ENCODE assay signal across 8 mouse cellular contexts in genomic region chr4:32906627-32907026, GRCm38 (mm10). TPM values are rescaled to one million over a fixed set of nuclear protein-coding genes. Genes with fewer than 3 reads are reported as not detected.
DNase-seq lines count a peak whose midpoint lies in the region; ATAC-seq and TF ChIP-seq lines count a peak whose summit lies in the region.

No protein-coding gene starts in this region.

- H3K36me3 ChIP-seq in heart, embryonic 12.5 days, result no peaks in the 10 kb centered on the region
- H3K36me3 ChIP-seq in midbrain, embryonic 11.5 days (ENCODE audit: control insufficient read depth, insufficient read depth, low read length), result no peaks in the 10 kb centered on the region

- peak overlapping the region; percentile 22; the same call in 1 of the 2 replicates for H3K4me2 ChIP-seq in heart, embryonic 12.5 days
- no peak overlapping the region for H3K4me2 ChIP-seq in midbrain, embryonic 11.5 days

- H3K9me3 ChIP-seq in heart, embryonic 12.5 days (replicated peaks), result no peaks in the 10 kb centered on the region
- no peaks in the 10 kb centered on the region for H3K9me3 ChIP-seq in midbrain, embryonic 11.5 days (ENCODE audit: control insufficient read depth, low read length)

- WGBS in heart, embryonic 12.5 days, result 41% methylated on average over 6 of the region's 6 CpGs
- WGBS in midbrain, embryonic 11.5 days, result 85% methylated on average over 6 of the region's 6 CpGs

- peak; percentile 95 for DNase-seq in 3T3-L1 (ENCODE audit: low read depth, low spot score)
- peak; percentile 39 to 43 for DNase-seq in B cell, adult 2 months
- peak; percentile 70 to 71 for DNase-seq in layer of hippocampus, adult 2 months (ENCODE audit: low spot score in 2 of 2)
- peak; percentile 69 for DNase-seq in naive thymus-derived CD4-positive, alpha-beta T cell, adult 2 months (ENCODE audit: low read depth)
- DNase-seq in urinary bladder, postnatal 4 days (ENCODE audit: low spot score in 2 of 2), result no peak
- no peak for DNase-seq in midbrain, embryonic 11.5 days (ENCODE audit: low spot score, missing footprints)

- H3K4me3 ChIP-seq in heart, embryonic 12.5 days, result no peak overlapping the region
- H3K4me3 ChIP-seq in layer of hippocampus, adult 2 months, result no peak overlapping the region
- H3K4me3 ChIP-seq in midbrain, embryonic 11.5 days (ENCODE audit: low read depth, low read length), result no peak overlapping the region

- peak overlapping the region; percentile 58 for H3K27ac ChIP-seq in heart, embryonic 12.5 days (ENCODE audit: poor library complexity, severe bottlenecking)
- no peak overlapping the region for H3K27ac ChIP-seq in layer of hippocampus, adult 2 months
- H3K27ac ChIP-seq in midbrain, embryonic 11.5 days (ENCODE audit: low read depth, low read length), result no peak overlapping the region

- H3K9ac ChIP-seq in heart, embryonic 12.5 days, result no peak overlapping the region
- no peak overlapping the region for H3K9ac ChIP-seq in midbrain, embryonic 11.5 days (ENCODE audit: low read length)

- H3K27me3 ChIP-seq in heart, embryonic 12.5 days (replicated peaks), result no peaks in the 10 kb centered on the region
- H3K27me3 ChIP-seq in midbrain, embryonic 11.5 days (ENCODE audit: control insufficient read depth, insufficient read depth, low read length), result no peaks in the 10 kb centered on the region

- ATAC-seq in erythroblast, adult 5-6 weeks (replicated peaks; ENCODE audit: low FRiP score, poor library complexity, severe bottlenecking), result peak; percentile 72
- ATAC-seq in heart, embryonic 12.5 days (ENCODE audit: insufficient number of reproducible peaks, low FRiP score), result peak; percentile 26; the same call in 1 of the 2 replicates
- no peak for ATAC-seq in midbrain, embryonic 11.5 days (ENCODE audit: low FRiP score)

- no peak for TF ChIP-seq CTCF in layer of hippocampus, adult 2 months (conservative IDR thresholded peaks at IDR 0.05)

- H3K4me1 ChIP-seq in heart, embryonic 12.5 days (replicated peaks), result peaks cover 44% of the 10 kb centered on the region
- no peaks in the 10 kb centered on the region for H3K4me1 ChIP-seq in midbrain, embryonic 11.5 days (ENCODE audit: control insufficient read depth, insufficient read depth, low read length)

RNA-seq across cellular contexts. Expression of gene Ankrd6, which starts 44.0 kb away (rescaled TPM):
- total RNA-seq in erythroblast, adult 5-6 weeks (2015; ENCODE audit: low replicate concordance), result 0.77 TPM in 1 of 2 replicates, not detected in the other
- 0.42 and 0.77 TPM in 2 replicates for total RNA-seq in erythroblast, adult 5-6 weeks (2017; ENCODE audit: low replicate concordance)
- 7.0 and 7.7 TPM in 2 replicates for polyA plus RNA-seq in heart, embryonic 12.5 days (2016; fragmentation: Nextera tagmentation; extraction: Ambion mirVana)
- 10 to 100 TPM; 39.6 TPM for total RNA-seq in layer of hippocampus, adult 2 months (2021)
- 33.2 and 37.3 TPM in 2 replicates for polyA plus RNA-seq in midbrain, embryonic 11.5 days (2014; fragmentation: Nextera tagmentation; extraction: Ambion mirVana)

Comparison
In these comparisons a context has a peak if more than half of its experiments do, and no peak if none do; other contexts are left out.
1. DNase-seq: peak in 3T3-L1 (single experiment), B cell, adult 2 months (2 of 2), layer of hippocampus, adult 2 months (2 of 2) and naive thymus-derived CD4-positive, alpha-beta T cell, adult 2 months (single experiment); none in urinary bladder, postnatal 4 days (0 of 2) and midbrain, embryonic 11.5 days (single experiment).
2. RNA of gene Ankrd6, which starts 44.0 kb away (total RNA-seq): 39.6 TPM in layer of hippocampus, adult 2 months; 0.42 to 0.77 TPM in erythroblast, adult 5-6 weeks; every median in the first group is over 10 times any median in the second.